Mouse (Mus musculus): ENCODE results near the gene Irf5. TPM values are rescaled to one million over a fixed set of nuclear protein-coding genes. Genes with fewer than 3 reads are reported as not detected.

Gene Irf5
- polyA plus RNA-seq, 1 experiment from 2014 or later, result 2.2 TPM

- H3K27me3 ChIP-seq (replicated peaks; ENCODE audit: control insufficient read depth, insufficient read depth, low read length), result peaks cover 11% of the 10 kb centered on the region; the same call in 1 of the 2 replicates
Observed at GRCm38 (mm10) chr6:29523301-29524033, 3.0 kb upstream of the Irf5 start.

GRCm38 (mm10) chr6:29524034-29524489 is 2.4 kb upstream of the Irf5 start:
- Histone ChIP-seq H3K9me3 (ENCODE audit: control insufficient read depth, low read length) (no peaks in the 10 kb centered on the region), H3K36me3 (ENCODE audit: control insufficient read depth, insufficient read depth, low read length) (no peaks in the 10 kb centered on the region), H3K4me1 (ENCODE audit: control insufficient read depth, insufficient read depth, low read depth, low read length) (peaks cover 21% of the 10 kb centered on the region), H3K27me3 (replicated peaks; ENCODE audit: control insufficient read depth, insufficient read depth, low read length) (peaks cover 12% of the 10 kb centered on the region), H3K9ac (ENCODE audit: low read depth, low read length) (no peak overlapping the region), H3K4me2 (ENCODE audit: low read length) (no peak overlapping the region), H3K4me3 (ENCODE audit: low read length) (no peak overlapping the region), H3K27ac (ENCODE audit: low read depth, low read length) (no peak overlapping the region)
- no peak for ATAC-seq
- WGBS, result 80% methylated on average over 6 of the region's 6 CpGs

More at GRCm38 (mm10) chr6:29523301-29524033, 3.0 kb upstream of the Irf5 start:
- Histone ChIP-seq H3K9ac (ENCODE audit: low read depth, low read length) (no peak overlapping the region), H3K4me1 (ENCODE audit: control insufficient read depth, insufficient read depth, low read depth, low read length) (peaks cover 21% of the 10 kb centered on the region), H3K36me3 (ENCODE audit: control insufficient read depth, insufficient read depth, low read length) (no peaks in the 10 kb centered on the region), H3K27ac (ENCODE audit: low read depth, low read length) (no peak overlapping the region), H3K4me3 (ENCODE audit: low read length) (no peak overlapping the region), H3K4me2 (ENCODE audit: low read length) (no peak overlapping the region), H3K9me3 (ENCODE audit: control insufficient read depth, low read length) (no peaks in the 10 kb centered on the region)
- 82% methylated on average over 12 of the region's 12 CpGs for WGBS
- no peak for ATAC-seq

GRCm38 (mm10) chr6:29525256-29525655 is 1.2 kb upstream of the Irf5 start:
- no peak overlapping the region for H3K27ac ChIP-seq (ENCODE audit: low read depth, low read length)
- no peak overlapping the region for H3K4me2 ChIP-seq (ENCODE audit: low read length)
- H3K9ac ChIP-seq (ENCODE audit: low read depth, low read length), result no peak overlapping the region
- peaks cover 23% of the 10 kb centered on the region for H3K27me3 ChIP-seq (replicated peaks; ENCODE audit: control insufficient read depth, insufficient read depth, low read length)
- H3K4me3 ChIP-seq (ENCODE audit: low read length), result no peak overlapping the region
- 70% methylated on average over 6 of the region's 6 CpGs for WGBS
- no peak for ATAC-seq
- H3K4me1 ChIP-seq (ENCODE audit: control insufficient read depth, insufficient read depth, low read depth, low read length), result peaks cover 21% of the 10 kb centered on the region
- H3K36me3 ChIP-seq (ENCODE audit: control insufficient read depth, insufficient read depth, low read length), result no peaks in the 10 kb centered on the region
- no peaks in the 10 kb centered on the region for H3K9me3 ChIP-seq (ENCODE audit: control insufficient read depth, low read length)

- Histone ChIP-seq H3K36me3 (ENCODE audit: control insufficient read depth, insufficient read depth, low read length) (no peaks in the 10 kb centered on the region), H3K27ac (ENCODE audit: low read depth, low read length) (no peak overlapping the region), H3K27me3 (replicated peaks; ENCODE audit: control insufficient read depth, insufficient read depth, low read length) (peaks cover 34% of the 10 kb centered on the region), H3K4me2 (ENCODE audit: low read length) (peak overlapping the region; percentile 98), H3K9me3 (ENCODE audit: control insufficient read depth, low read length) (no peaks in the 10 kb centered on the region), H3K4me1 (ENCODE audit: control insufficient read depth, insufficient read depth, low read depth, low read length) (peaks cover 21% of the 10 kb centered on the region), H3K9ac (ENCODE audit: low read depth, low read length) (no peak overlapping the region; the same call in 1 of the 2 replicates), H3K4me3 (ENCODE audit: low read length) (peak overlapping the region; percentile 52)
- 4% methylated on average over 34 of the region's 34 CpGs for WGBS
- ATAC-seq, result no peak
Observed at GRCm38 (mm10) chr6:29527361-29528164, 1.1 kb downstream of the Irf5 start.

- H3K9ac ChIP-seq (ENCODE audit: low read depth, low read length), result no peak overlapping the region
Observed at GRCm38 (mm10) chr6:29528165-29528505, 1.7 kb downstream of the Irf5 start.

GRCm38 (mm10) chr6:29528561-29529443 is 2.4 kb downstream of the Irf5 start:
- Histone ChIP-seq H3K4me2 (ENCODE audit: low read length) (no peak overlapping the region), H3K27me3 (replicated peaks; ENCODE audit: control insufficient read depth, insufficient read depth, low read length) (peaks cover 34% of the 10 kb centered on the region), H3K4me1 (ENCODE audit: control insufficient read depth, insufficient read depth, low read depth, low read length) (peaks cover 21% of the 10 kb centered on the region), H3K9me3 (ENCODE audit: control insufficient read depth, low read length) (no peaks in the 10 kb centered on the region), H3K9ac (ENCODE audit: low read depth, low read length) (no peak overlapping the region), H3K27ac (ENCODE audit: low read depth, low read length) (no peak overlapping the region), H3K4me3 (ENCODE audit: low read length) (no peak overlapping the region), H3K36me3 (ENCODE audit: control insufficient read depth, insufficient read depth, low read length) (no peaks in the 10 kb centered on the region)
- no peak for ATAC-seq
- WGBS, result 32% methylated on average over 13 of the region's 13 CpGs

More at GRCm38 (mm10) chr6:29528165-29528505, 1.7 kb downstream of the Irf5 start:
- no peak for ATAC-seq
- Histone ChIP-seq H3K27ac (ENCODE audit: low read depth, low read length) (no peak overlapping the region), H3K4me1 (ENCODE audit: control insufficient read depth, insufficient read depth, low read depth, low read length) (peaks cover 21% of the 10 kb centered on the region), H3K9me3 (ENCODE audit: control insufficient read depth, low read length) (no peaks in the 10 kb centered on the region), H3K27me3 (replicated peaks; ENCODE audit: control insufficient read depth, insufficient read depth, low read length) (peaks cover 34% of the 10 kb centered on the region), H3K4me2 (ENCODE audit: low read length) (no peak overlapping the region; the same call in 1 of the 2 replicates), H3K4me3 (ENCODE audit: low read length) (no peak overlapping the region), H3K36me3 (ENCODE audit: control insufficient read depth, insufficient read depth, low read length) (no peaks in the 10 kb centered on the region)
- WGBS, result 12% methylated on average over 8 of the region's 8 CpGs

GRCm38 (mm10) chr6:29529444-29529820 is 3.0 kb downstream of the Irf5 start:
- Histone ChIP-seq H3K36me3 (ENCODE audit: control insufficient read depth, insufficient read depth, low read length) (no peaks in the 10 kb centered on the region), H3K27ac (ENCODE audit: low read depth, low read length) (no peak overlapping the region), H3K4me1 (ENCODE audit: control insufficient read depth, insufficient read depth, low read depth, low read length) (peaks cover 21% of the 10 kb centered on the region), H3K27me3 (replicated peaks; ENCODE audit: control insufficient read depth, insufficient read depth, low read length) (peaks cover 34% of the 10 kb centered on the region), H3K9me3 (ENCODE audit: control insufficient read depth, low read length) (no peaks in the 10 kb centered on the region), H3K4me3 (ENCODE audit: low read length) (no peak overlapping the region), H3K4me2 (ENCODE audit: low read length) (no peak overlapping the region), H3K9ac (ENCODE audit: low read depth, low read length) (no peak overlapping the region)
- 56% methylated on average over 2 of the region's 2 CpGs for WGBS
- ATAC-seq, result no peak

- WGBS, result 68% methylated on average over 4 of the region's 4 CpGs
- H3K36me3 ChIP-seq (ENCODE audit: control insufficient read depth, insufficient read depth, low read length), result no peaks in the 10 kb centered on the region
- peaks cover 21% of the 10 kb centered on the region for H3K4me1 ChIP-seq (ENCODE audit: control insufficient read depth, insufficient read depth, low read depth, low read length)
Observed at GRCm38 (mm10) chr6:29530050-29530449, 3.6 kb downstream of the Irf5 start.

More at GRCm38 (mm10) chr6:29530050-29530449, 3.6 kb downstream of the Irf5 start:
- Histone ChIP-seq H3K9ac (ENCODE audit: low read depth, low read length) (no peak overlapping the region), H3K4me2 (ENCODE audit: low read length) (no peak overlapping the region), H3K27ac (ENCODE audit: low read depth, low read length) (no peak overlapping the region), H3K4me3 (ENCODE audit: low read length) (no peak overlapping the region), H3K27me3 (replicated peaks; ENCODE audit: control insufficient read depth, insufficient read depth, low read length) (peaks cover 34% of the 10 kb centered on the region), H3K9me3 (ENCODE audit: control insufficient read depth, low read length) (no peaks in the 10 kb centered on the region)
- no peak for ATAC-seq

All from hindbrain, embryonic 16.5 days (tissue).